Mouse (Mus musculus) lung, postnatal 0 days (tissue): Measurements from ENCODE around the gene Tmem274.

Source experiments
- CTCF ChIP-seq: IDR thresholded peaks from 2 replicates; pipeline ENCODE4 v1.5.1; 2016; ENCODE audit warnings: antibody characterized with exemption, mild to moderate bottlenecking
- EP300 ChIP-seq: IDR thresholded peaks from 2 replicates; pipeline ENCODE4 v1.6.1; 2016; ENCODE audit warnings: antibody characterized with exemption, mild to moderate bottlenecking, control low read depth

DNA sequence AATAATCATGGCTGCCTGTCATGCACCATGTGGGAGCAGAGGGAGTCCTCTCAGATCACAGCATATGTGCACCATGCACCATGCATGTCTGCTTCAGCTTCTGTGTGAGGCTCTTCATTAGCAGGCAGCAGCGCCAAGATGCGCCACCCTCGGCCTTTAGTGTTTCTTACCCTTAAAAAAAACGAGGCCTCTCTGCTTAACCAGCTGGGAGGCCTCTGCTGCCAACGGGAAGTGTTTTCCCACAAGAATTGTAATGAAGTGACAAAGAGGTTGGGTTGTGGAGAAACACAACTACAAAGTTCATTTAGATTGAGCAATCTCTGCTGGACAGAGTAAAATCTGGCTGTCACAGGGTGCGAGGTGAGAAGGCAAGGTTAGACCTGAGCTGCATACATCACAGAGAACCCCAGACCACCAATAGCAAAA lies 34.1 kb downstream of the Tmem274 start:
- TF ChIP-seq CTCF = 0 out of 2 replicates have a peak, but pooled peaks have one; percentile 8
- TF ChIP-seq EP300 = peak; percentile 75
